Mouse (Mus musculus) small intestine, adult 2 months (tissue): ENCODE measurements around the gene Haao.

Experiments
- CTCF ChIP-seq: fragments of 200-500 bp; IDR thresholded peaks from 2 replicates; pipeline ENCODE4 v1.5.1; 2012; ENCODE audit warnings: low read depth, mild to moderate bottlenecking, control low read depth, inconsistent platforms, low read length, moderate library complexity, mixed read lengths; ENCODE audit not compliant: insufficient replicate concordance, insufficient read length; ENCODE audit errors: extremely low read depth
- POLR2A ChIP-seq: fragments of 200-500 bp; IDR thresholded peaks from 2 replicates; pipeline ENCODE4 v1.6.1; 2012; ENCODE audit warnings: low read depth, mild to moderate bottlenecking, control low read depth, inconsistent platforms, low read length, moderate library complexity

GRCm38 (mm10) chr17:83860224-83860623, 12.5 kb upstream of the Haao start:
- TF ChIP-seq CTCF = no peak
- TF ChIP-seq POLR2A = no peak
